Mouse (Mus musculus) liver, embryonic 14.5 days (tissue): ENCODE data around the gene Smarcd2. TPM values are rescaled to one million over a fixed set of nuclear protein-coding genes. Genes with fewer than 3 reads are reported as not detected.

Experiments
- ATAC-seq: fragments of 200-750 bp; cut with Nextera tagmentation; 2 replicates; pipeline ENCODE4 v1.8.0; 2017; ENCODE audit warnings: moderate number of reproducible peaks, mild to moderate bottlenecking, moderate library complexity; ENCODE audit not compliant: insufficient read depth
- DNase-seq, 3 experiments: peaks; one replicate each; pipeline ENCODE4 v3.0.0-alpha.2; 2012 to 2013; ENCODE audit warnings: low read depth in 3 of 3, low spot score in 3 of 3
- H3K27ac ChIP-seq: fragments of 300-500 bp; sonication (generic); 2 replicates; pipeline ENCODE4 v1.5.1; 2014; ENCODE audit warnings: moderate library complexity, mild to moderate bottlenecking, control low read depth, inconsistent platforms
- H3K27me3 ChIP-seq: fragments of 300-500 bp; sonication (generic); 2 replicates; pipeline ENCODE4 v1.6.1; 2014; ENCODE audit warnings: mild to moderate bottlenecking, low read length, moderate library complexity; ENCODE audit not compliant: control insufficient read depth, insufficient read depth
- H3K36me3 ChIP-seq: fragments of 300-500 bp; sonication (generic); replicated peaks from 2 replicates; pipeline ENCODE4 v1.6.1; 2014; ENCODE audit warnings: low read depth; ENCODE audit not compliant: control insufficient read depth, insufficient read depth
- H3K4me1 ChIP-seq, 2 experiments: fragments of 200-500 bp in 1 of 2; fragments of 300-500 bp in 1 of 2; sonication (generic) in 1 of 2; replicated peaks; 2 replicates each; pipeline ENCODE4 v1.6.1; 2012 to 2014; ENCODE audit warnings: antibody characterized with exemption in 1 of 2, inconsistent platforms in 1 of 2, low read length in 1 of 2; ENCODE audit not compliant: control insufficient read depth in 2 of 2, insufficient read depth in 2 of 2
- H3K4me2 ChIP-seq: fragments of 300-500 bp; sonication (generic); 2 replicates; pipeline ENCODE4 v1.6.1; 2014; ENCODE audit warnings: low read depth, mild to moderate bottlenecking, control low read depth, moderate library complexity
- H3K4me3 ChIP-seq, 2 experiments: fragments of 200-500 bp in 1 of 2; fragments of 300-500 bp in 1 of 2; sonication (generic) in 1 of 2; 2 replicates each; pipeline ENCODE4 v1.5.1; 2012 to 2014; ENCODE audit warnings: low read depth in 2 of 2, low read length in 2 of 2, mild to moderate bottlenecking in 2 of 2, control low read depth in 1 of 2, inconsistent platforms in 1 of 2, moderate library complexity in 1 of 2; ENCODE audit not compliant: insufficient read depth in 1 of 2
- H3K9ac ChIP-seq: fragments of 300-500 bp; sonication (generic); replicated peaks from 2 replicates; pipeline ENCODE4 v1.6.1; 2014; ENCODE audit warnings: mild to moderate bottlenecking, control low read depth, moderate library complexity
- H3K9me3 ChIP-seq: fragments of 300-500 bp; sonication (generic); 2 replicates; pipeline ENCODE4 v1.6.1; 2016; ENCODE audit warnings: low read length, mixed read lengths; ENCODE audit not compliant: control insufficient read depth
- CTCF ChIP-seq: IDR thresholded peaks from 2 replicates; pipeline ENCODE4 v1.5.1; 2016; ENCODE audit warnings: antibody characterized with exemption, low read depth, control low read depth
- EP300 ChIP-seq: IDR thresholded peaks from 2 replicates; pipeline ENCODE4 v1.6.1; 2016; ENCODE audit warnings: antibody characterized with exemption, low read depth
- WGBS: fragments of 180-500 bp; shearing (Covaris S2); extraction: QIAGEN DNeasy Blood & Tissue Kit; methylation state at CpG from one replicate; pipeline ENCODE4 v1.1.7; 2014; ENCODE audit not compliant: insufficient replicate concordance; 5-methylcytosine and 5-hydroxymethylcytosine counted together
- polyA plus RNA-seq, 2 experiments: library from polyadenylated mRNA; depleted of rRNA in 1 of 2; stranded (reverse) in 1 of 2; unstranded in 1 of 2; fragments of >200 nt; fragmentation: Nextera tagmentation in 1 of 2; extraction: Ambion mirVana in 1 of 2; gene quantifications; 2 replicates each; pipeline versions ENCODE4 v1.2.1 to v1.2.3; 2012 to 2014

Smarcd2 gene
- polyA plus RNA-seq, 2 experiments, result 23.9 to 38.8 TPM

GRCm38 (mm10) chr11:106265570-106265969, 7.2 kb downstream of the Smarcd2 start:
- Histone ChIP-seq H3K4me1 (peaks cover 7 to 10% of the 10 kb centered on the region in 2 experiments; a peak in 3 of 4 replicates), H3K27ac (no peak overlapping the region), H3K9me3 (no peaks in the 10 kb centered on the region), H3K36me3 (peaks cover 60% of the 10 kb centered on the region), H3K9ac (no peak overlapping the region), H3K4me3 (no peak overlapping the region), H3K27me3 (no peaks in the 10 kb centered on the region), H3K4me2 (no peak overlapping the region)
- WGBS, result 61% methylated on average over 4 of the region's 4 CpGs
- TF ChIP-seq EP300 (no peak), CTCF (no peak)
- no peak for ATAC-seq
- no peak for DNase-seq

- Histone ChIP-seq H3K27me3 (no peaks in the 10 kb centered on the region), H3K4me3 (no peak overlapping the region), H3K27ac (no peak overlapping the region), H3K4me2 (no peak overlapping the region), H3K9me3 (no peaks in the 10 kb centered on the region), H3K4me1 (peaks cover 6% of the 10 kb centered on the region in 2 experiments; a peak in 3 of 4 replicates), H3K9ac (no peak overlapping the region), H3K36me3 (peaks cover 60% of the 10 kb centered on the region)
- TF ChIP-seq EP300, result no peak
- no peak for TF ChIP-seq CTCF
- ATAC-seq (no peak), DNase-seq (no peak)
- WGBS, result 85% methylated on average over 15 of the region's 15 CpGs
Measured at GRCm38 (mm10) chr11:106264988-106265387, 7.8 kb downstream of the Smarcd2 start.

- no peak for DNase-seq
- Histone ChIP-seq H3K9ac (no peak overlapping the region), H3K4me3 (no peak overlapping the region), H3K9me3 (no peaks in the 10 kb centered on the region), H3K4me1 (peaks cover 0 to 4% of the 10 kb centered on the region in 2 experiments; a peak in 1 of 4 replicates), H3K27me3 (no peaks in the 10 kb centered on the region), H3K27ac (no peak overlapping the region), H3K4me2 (no peak overlapping the region), H3K36me3 (peaks cover 67% of the 10 kb centered on the region)
- ATAC-seq, result no peak
- 79% methylated on average over 9 of the region's 9 CpGs for WGBS
- no peak for TF ChIP-seq EP300
- no peak for TF ChIP-seq CTCF
Measured at GRCm38 (mm10) chr11:106263963-106264362, 8.8 kb downstream of the Smarcd2 start.

- Histone ChIP-seq H3K4me1 (peaks cover 7 to 8% of the 10 kb centered on the region in 2 experiments), H3K27me3 (no peaks in the 10 kb centered on the region), H3K4me3 (no peak overlapping the region), H3K4me2 (no peak overlapping the region), H3K9me3 (no peaks in the 10 kb centered on the region), H3K27ac (no peak overlapping the region), H3K36me3 (peaks cover 61% of the 10 kb centered on the region), H3K9ac (no peak overlapping the region)
- TF ChIP-seq CTCF (no peak), EP300 (no peak)
- ATAC-seq (no peak), DNase-seq (no peak)
- 80% methylated on average over 14 of the region's 14 CpGs for WGBS
Measured at GRCm38 (mm10) chr11:106260826-106261450, 11.8 kb downstream of the Smarcd2 start.

- DNase-seq, result no peak
- peaks cover 37% of the 10 kb centered on the region for H3K36me3 ChIP-seq
Measured at GRCm38 (mm10) chr11:106256775-106257174, 16.0 kb downstream of the Smarcd2 start.

More at GRCm38 (mm10) chr11:106256775-106257174, 16.0 kb downstream of the Smarcd2 start:
- Histone ChIP-seq H3K27me3 (no peaks in the 10 kb centered on the region), H3K4me3 (peak overlapping the region; percentile 95 to 99), H3K9me3 (no peaks in the 10 kb centered on the region), H3K27ac (peak overlapping the region; percentile 58), H3K4me1 (peaks cover 11 to 17% of the 10 kb centered on the region in 2 experiments), H3K9ac (peak overlapping the region; percentile 93), H3K4me2 (peak overlapping the region; percentile 79)
- TF ChIP-seq EP300 (no peak), CTCF (no peak)
- WGBS, result 41% methylated on average over 5 of the region's 5 CpGs
- ATAC-seq, result no peak
